Mouse (Mus musculus) ES-Bruce4 (cell line): Measurements from ENCODE around the gene Ccdc71. TPM values are rescaled to one million over a fixed set of nuclear protein-coding genes. Genes with fewer than 3 reads are reported as not detected.

Experiments
- H3K27ac ChIP-seq: 2 replicates; pipeline ENCODE4 v1.5.1; 2012; ENCODE audit warnings: low read length, inconsistent platforms; ENCODE audit not compliant: insufficient read depth
- H3K27me3 ChIP-seq: 2 replicates; pipeline ENCODE4 v1.6.1; 2012; ENCODE audit warnings: mild to moderate bottlenecking, low read length, inconsistent platforms; ENCODE audit not compliant: control insufficient read depth, poor library complexity, insufficient read depth, severe bottlenecking
- H3K36me3 ChIP-seq: 2 replicates; pipeline ENCODE4 v1.6.1; 2012; ENCODE audit warnings: inconsistent platforms, mild to moderate bottlenecking, low read length, moderate library complexity; ENCODE audit not compliant: control insufficient read depth, poor library complexity, insufficient read depth, severe bottlenecking
- H3K4me1 ChIP-seq: one replicate; pipeline ENCODE4 v1.8.1; 2011; ENCODE audit warnings: low read length; ENCODE audit not compliant: control insufficient read depth, insufficient read depth
- H3K4me3 ChIP-seq: 2 replicates; pipeline ENCODE4 v1.5.1; 2011; ENCODE audit warnings: low read depth, mild to moderate bottlenecking, low read length
- H3K9ac ChIP-seq: 2 replicates; pipeline ENCODE4 v1.6.1; 2012; ENCODE audit warnings: low read depth, mild to moderate bottlenecking, inconsistent platforms; ENCODE audit not compliant: poor library complexity, severe bottlenecking
- H3K9me3 ChIP-seq: replicated peaks from 2 replicates; pipeline ENCODE4 v1.6.1; 2012; ENCODE audit warnings: mild to moderate bottlenecking, low read length, inconsistent platforms; ENCODE audit not compliant: control insufficient read depth, poor library complexity, insufficient read depth, severe bottlenecking
- CTCF ChIP-seq: IDR thresholded peaks from one replicate; pipeline ENCODE4 v1.8.1; 2011; ENCODE audit warnings: low read depth, low read length
- EP300 ChIP-seq: IDR thresholded peaks from 2 replicates; pipeline ENCODE4 v1.6.1; 2011; ENCODE audit warnings: low read depth, low read length; ENCODE audit not compliant: insufficient read depth
- POLR2A ChIP-seq: IDR thresholded peaks from one replicate; pipeline ENCODE4 v1.8.1; 2011; ENCODE audit warnings: low read length; ENCODE audit not compliant: insufficient read depth
- polyA plus RNA-seq: library from polyadenylated mRNA; stranded (reverse); fragments of >200 nt; gene quantifications from 2 replicates; pipeline ENCODE4 v1.2.4, GENCODE M21; 2011; ENCODE audit warnings: low read depth; ENCODE audit not compliant: missing spikeins, insufficient read depth, insufficient read length

Ccdc71 gene
- polyA plus RNA-seq, 1 experiment: 31.6 TPM

DNA sequence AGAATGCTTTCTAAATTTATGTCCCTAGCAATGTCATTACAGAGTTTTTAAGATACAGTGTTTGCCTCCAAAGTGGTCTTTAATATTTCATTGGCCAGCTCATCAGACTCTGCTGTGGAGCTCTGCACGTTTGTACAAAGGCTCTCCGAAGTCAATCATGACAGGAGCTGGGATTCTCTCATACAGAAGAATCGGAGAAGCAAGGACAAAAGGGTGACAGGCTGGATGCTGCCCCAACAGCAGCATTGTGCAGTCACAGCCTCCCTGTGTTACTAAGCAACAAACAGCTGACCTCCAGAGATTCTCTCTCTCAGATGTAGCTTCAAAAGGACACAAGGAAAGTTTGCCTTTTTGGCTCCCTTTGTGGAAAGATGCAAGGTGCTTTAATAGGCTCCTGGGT is 24.1 kb upstream of the Ccdc71 start, which contains the start of gene BC048562:
Gene BC048562 (plus strand): TSS at position 301 of the 400 bp plus-strand sequence.
- Histone ChIP-seq H3K36me3 (no peaks in the 10 kb centered on the region), H3K4me1 (no peaks in the 10 kb centered on the region), H3K4me3 (no peak within 1 kb of the TSS), H3K27me3 (no peaks in the 10 kb centered on the region), H3K27ac (no peak within 1 kb of the TSS), H3K9ac (no peak within 1 kb of the TSS), H3K9me3 (no peaks in the 10 kb centered on the region)
- TF ChIP-seq CTCF: no peak
- no peak for TF ChIP-seq POLR2A
- no peak for TF ChIP-seq EP300

DNA sequence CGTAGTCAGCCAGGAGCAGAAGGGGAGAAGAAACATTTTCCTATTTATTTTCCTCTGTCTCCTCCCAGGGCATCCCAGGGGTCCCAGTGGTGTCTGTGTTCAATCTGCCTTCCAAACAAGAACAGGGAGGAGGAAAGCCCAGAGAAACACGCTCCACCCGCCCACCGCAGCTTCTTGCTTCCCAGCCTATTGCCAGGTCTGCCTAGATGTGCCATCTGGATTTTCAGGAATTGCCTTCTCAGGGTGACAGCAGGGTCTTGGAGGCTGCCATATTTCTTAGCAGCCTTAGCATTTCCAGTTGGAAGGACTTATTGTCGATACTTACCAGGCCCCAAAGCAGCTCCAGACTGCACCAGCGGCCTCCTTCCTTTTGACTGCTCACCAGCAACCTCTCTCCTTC is 21.2 kb upstream of the Ccdc71 start:
- no peak overlapping the region for H3K27ac ChIP-seq
- H3K36me3 ChIP-seq: no peaks in the 10 kb centered on the region
- TF ChIP-seq POLR2A: no peak
- no peak overlapping the region for H3K9ac ChIP-seq
- no peaks in the 10 kb centered on the region for H3K4me1 ChIP-seq
- H3K27me3 ChIP-seq: no peaks in the 10 kb centered on the region
- no peak overlapping the region for H3K4me3 ChIP-seq
- no peaks in the 10 kb centered on the region for H3K9me3 ChIP-seq

DNA sequence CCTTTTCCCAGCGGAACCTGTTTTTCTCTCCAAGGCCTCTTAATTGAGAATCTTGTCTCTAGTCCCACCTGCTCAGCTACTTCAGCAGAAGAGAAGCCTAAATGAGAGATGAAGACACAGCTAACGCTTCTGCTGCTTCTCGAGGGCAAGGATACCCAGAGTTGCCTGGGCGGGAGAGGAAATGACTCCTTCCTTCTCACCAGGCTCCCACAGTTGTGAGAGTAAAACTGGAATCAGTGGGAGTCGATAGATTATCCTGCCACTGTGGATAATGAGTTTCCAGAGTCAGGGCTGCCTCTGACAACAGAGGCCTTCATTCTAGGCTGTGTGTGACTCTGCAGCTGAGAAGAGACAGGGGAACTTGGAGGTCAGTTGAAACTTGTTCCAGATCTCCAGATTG is 19.8 kb upstream of the Ccdc71 start:
- TF ChIP-seq POLR2A (no peak), CTCF (no peak), EP300 (no peak)
- Histone ChIP-seq H3K4me3 (no peak overlapping the region), H3K9me3 (no peaks in the 10 kb centered on the region), H3K36me3 (no peaks in the 10 kb centered on the region), H3K27me3 (no peaks in the 10 kb centered on the region), H3K27ac (no peak overlapping the region), H3K9ac (no peak overlapping the region), H3K4me1 (no peaks in the 10 kb centered on the region)

DNA sequence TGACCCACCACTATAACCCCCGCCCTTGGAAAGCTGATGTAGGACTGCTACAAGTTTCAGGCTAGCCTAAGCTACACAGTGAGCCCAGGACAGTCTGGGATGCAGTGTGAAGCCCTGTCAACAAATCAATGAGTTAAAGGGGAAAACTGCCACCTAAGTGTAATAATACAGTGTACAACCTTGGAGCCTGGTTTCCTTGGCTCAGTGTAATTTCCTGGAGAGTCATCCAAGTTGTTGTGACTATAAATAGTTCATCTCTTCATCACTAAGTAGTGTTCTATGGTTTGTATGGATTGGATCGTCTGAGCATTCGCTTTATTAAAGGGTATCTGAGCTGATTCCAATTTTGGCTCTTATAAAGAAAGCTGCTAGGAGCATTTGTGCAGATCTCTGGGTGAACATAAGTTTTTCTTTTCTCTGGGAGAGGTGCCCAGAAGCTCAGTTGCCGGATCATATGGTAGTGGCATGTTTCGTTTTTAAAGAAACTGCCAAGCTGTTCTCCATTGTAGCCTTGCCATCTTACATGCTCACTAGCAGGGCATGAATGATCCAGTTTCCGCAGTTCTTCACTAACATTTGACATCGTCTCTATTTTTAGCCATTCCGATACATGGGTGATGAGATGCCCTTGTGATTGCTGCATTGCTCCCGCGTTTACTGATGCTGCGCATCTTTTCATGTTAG is 18.9 kb upstream of the Ccdc71 start:
- Histone ChIP-seq H3K27me3 (no peaks in the 10 kb centered on the region), H3K4me1 (no peaks in the 10 kb centered on the region), H3K9me3 (no peaks in the 10 kb centered on the region), H3K4me3 (no peak overlapping the region), H3K36me3 (no peaks in the 10 kb centered on the region), H3K27ac (no peak overlapping the region), H3K9ac (no peak overlapping the region)
- TF ChIP-seq EP300 (no peak), POLR2A (no peak)

DNA sequence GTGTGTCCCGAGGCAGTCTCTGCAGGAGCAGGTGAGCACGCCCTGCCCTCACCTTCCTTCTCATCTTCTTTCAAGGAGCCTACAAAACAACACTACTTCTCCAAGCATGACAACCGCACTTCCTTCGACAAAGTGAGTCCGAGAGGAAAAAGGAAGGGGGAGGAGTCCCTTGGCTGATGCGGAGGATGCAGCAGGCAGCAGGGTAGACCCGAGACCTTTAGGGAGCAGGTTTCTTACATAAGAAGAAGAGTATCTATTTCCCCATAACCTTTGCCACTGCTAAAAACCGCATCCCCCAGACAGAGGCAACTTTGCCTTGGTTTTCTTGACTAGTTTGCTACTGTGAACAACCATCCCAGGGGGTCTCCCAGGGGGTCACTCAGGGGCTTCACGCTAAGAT is 15.2 kb upstream of the Ccdc71 start:
- Histone ChIP-seq H3K27me3 (no peaks in the 10 kb centered on the region), H3K27ac (no peak overlapping the region), H3K4me1 (no peaks in the 10 kb centered on the region), H3K9me3 (no peaks in the 10 kb centered on the region), H3K4me3 (no peak overlapping the region), H3K9ac (no peak overlapping the region), H3K36me3 (no peaks in the 10 kb centered on the region)
- no peak for TF ChIP-seq CTCF
- no peak for TF ChIP-seq EP300
- TF ChIP-seq POLR2A: no peak

DNA sequence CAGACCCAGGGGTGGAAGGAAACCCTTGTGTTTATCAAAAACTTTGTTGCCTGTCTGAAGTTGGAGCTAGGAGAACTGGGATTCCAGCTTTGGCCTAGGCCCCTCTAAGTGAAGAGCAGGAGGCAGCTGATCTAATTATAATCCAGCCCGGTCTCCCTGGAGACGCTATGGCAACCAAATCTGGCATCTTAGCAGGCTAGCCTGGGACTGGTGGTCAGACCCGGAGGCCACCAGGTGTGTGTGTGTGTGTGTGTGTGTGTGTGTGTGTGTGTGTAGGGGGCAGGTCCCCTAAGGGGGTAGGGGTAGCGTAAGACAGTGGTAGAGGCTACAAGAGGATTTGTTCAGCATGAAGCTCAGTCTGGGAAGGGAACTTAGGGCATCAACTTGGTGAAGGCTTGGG is 10.5 kb upstream of the Ccdc71 start:
- TF ChIP-seq CTCF: no peak
- TF ChIP-seq EP300: no peak
- no peak for TF ChIP-seq POLR2A
- no peaks in the 10 kb centered on the region for H3K4me1 ChIP-seq
- H3K9ac ChIP-seq: no peak overlapping the region
- H3K9me3 ChIP-seq: no peaks in the 10 kb centered on the region
- no peak overlapping the region for H3K27ac ChIP-seq
- no peak overlapping the region for H3K4me3 ChIP-seq
- no peaks in the 10 kb centered on the region for H3K36me3 ChIP-seq
- H3K27me3 ChIP-seq: no peaks in the 10 kb centered on the region
